Mouse (Mus musculus): ENCODE results near the gene Gtf2ird1. TPM values are rescaled to one million over a fixed set of nuclear protein-coding genes. Genes with fewer than 3 reads are reported as not detected.
"Not testable (repeated sequence)": the region's sequence is repeated elsewhere in the genome, so short reads cannot be mapped to it uniquely, and the experiment has no call there.

Gtf2ird1 gene
- total and polyA plus RNA-seq, 3 experiments, result 12.8 to 39.0 (median 13.1) TPM

DNA sequence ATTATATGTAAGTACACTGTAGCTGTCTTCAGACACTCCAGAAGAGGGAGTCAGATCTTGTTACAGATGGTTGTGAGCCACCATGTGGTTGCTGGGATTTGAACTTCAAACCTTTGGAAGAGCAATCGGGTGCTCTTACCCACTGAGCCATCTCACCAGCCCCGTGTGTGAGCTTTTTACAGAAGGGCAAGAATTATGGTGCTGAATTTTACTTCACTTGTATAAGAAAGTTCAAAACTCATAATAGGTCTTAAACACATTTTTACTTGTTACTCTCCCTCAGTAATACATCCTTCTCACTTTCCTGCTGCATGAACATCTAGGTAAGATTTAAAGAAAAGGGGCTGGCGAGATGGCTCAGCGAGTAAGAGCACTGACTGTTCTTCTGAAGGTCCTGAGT is 101.1 kb downstream of the Gtf2ird1 start:
- in situ Hi-C loops (cut with MboI; ENCODE audit: low pct_ligation_motif_present, low pct_unique_long_range_greater_than_20kb, low sequenced_read_pairs), result loop anchor here (25.0 kb wide), 1 partner anchor 257 kb away; the partner anchor contains the start of gene Lat2
- H3K4me1 ChIP-seq (ENCODE audit: control insufficient read depth in 1 of 2, insufficient read depth in 2 of 2), result peaks cover 0 to 41% of the 10 kb centered on the region in 2 experiments; a peak in 2 of 4 replicates
- H3K36me3 ChIP-seq (replicated peaks in 1 of 2; ENCODE audit: control insufficient read depth in 1 of 2, insufficient read depth in 1 of 2, low read length in 1 of 2), result peaks cover 0 to 32% of the 10 kb centered on the region in 2 experiments
- H3K27ac ChIP-seq (ENCODE audit: insufficient read depth, low read depth); dilution Hi-C loops (cut with MboI; ENCODE audit: extremely low pct_ligation_motif_present, extremely low pct_unique_long_range_greater_than_20kb, low sequenced_read_pairs); DNase-seq (ENCODE audit: extremely low read depth); H3K4me3 ChIP-seq (replicated peaks in 1 of 3; ENCODE audit: low read depth in 2 of 3, low read length in 2 of 3, poor library complexity in 1 of 3); H3K79me2 ChIP-seq (replicated peaks; ENCODE audit: control insufficient read depth, extremely low read depth, insufficient read depth, poor library complexity, severe bottlenecking); H3K9ac ChIP-seq (ENCODE audit: insufficient read depth, low read depth); H3K27me3 ChIP-seq (replicated peaks); H3K9me3 ChIP-seq (replicated peaks; ENCODE audit: low read length); H3K4me2 ChIP-seq (ENCODE audit: insufficient read depth, low read depth, poor library complexity, severe bottlenecking): not testable (repeated sequence)
- peak; percentile 83 for TF ChIP-seq TBP (conservative IDR thresholded peaks at IDR 0.05; ENCODE audit: low read depth, low read length)

DNA sequence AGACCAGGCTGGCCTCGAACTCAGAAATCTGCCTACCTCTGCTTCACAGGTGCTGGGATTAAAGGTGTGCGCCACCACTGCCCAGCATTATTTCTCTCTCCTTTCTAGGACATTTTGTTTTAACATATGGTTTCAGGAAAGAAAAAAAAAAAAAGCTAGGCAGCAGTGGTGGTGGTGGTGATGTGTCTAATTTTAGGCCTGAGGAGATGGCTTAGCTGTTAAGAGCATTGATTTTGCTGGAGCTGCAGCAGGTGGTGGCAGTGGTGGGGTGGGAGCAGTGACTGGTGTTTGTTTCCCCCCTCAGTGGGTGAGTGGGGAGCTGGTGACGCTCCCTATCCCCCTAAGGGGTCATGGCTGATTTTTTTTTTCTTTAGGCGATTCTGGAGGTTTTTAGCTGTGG is 103.4 kb downstream of the Gtf2ird1 start:
- Histone ChIP-seq H3K27me3 (replicated peaks) (no peaks in the 10 kb centered on the region), H3K9me3 (replicated peaks; ENCODE audit: low read length) (no peaks in the 10 kb centered on the region), H3K4me1 (ENCODE audit: control insufficient read depth in 1 of 2, insufficient read depth in 2 of 2) (peaks cover 0 to 40% of the 10 kb centered on the region in 2 experiments; a peak in 2 of 4 replicates), H3K4me3 (replicated peaks in 1 of 3; ENCODE audit: low read depth in 2 of 3, low read length in 2 of 3, poor library complexity in 1 of 3) (no peak overlapping the region), H3K27ac (ENCODE audit: insufficient read depth, low read depth) (no peak overlapping the region), H3K79me2 (replicated peaks; ENCODE audit: control insufficient read depth, extremely low read depth, insufficient read depth, poor library complexity, severe bottlenecking) (no peaks in the 10 kb centered on the region), H3K4me2 (ENCODE audit: insufficient read depth, low read depth, poor library complexity, severe bottlenecking) (no peak overlapping the region), H3K36me3 (replicated peaks in 1 of 2; ENCODE audit: control insufficient read depth in 1 of 2, insufficient read depth in 1 of 2, low read length in 1 of 2) (peaks cover 0 to 12% of the 10 kb centered on the region in 2 experiments), H3K9ac (ENCODE audit: insufficient read depth, low read depth) (no peak overlapping the region)
- dilution Hi-C loops (cut with MboI; ENCODE audit: extremely low pct_ligation_motif_present, extremely low pct_unique_long_range_greater_than_20kb, low sequenced_read_pairs), result no loop called here
- TF ChIP-seq UBTF (IDR thresholded peaks at IDR 0.05; ENCODE audit: low read depth, low read length) (no peak), NELFE (IDR thresholded peaks at IDR 0.05; ENCODE audit: low read depth, low read length) (no peak), ETS1 (conservative IDR thresholded peaks at IDR 0.05; ENCODE audit: low read depth, low read length) (no peak), MEF2A (IDR thresholded peaks at IDR 0.05; ENCODE audit: borderline replicate concordance, low read depth, low read length) (no peak), CHD2 (IDR thresholded peaks at IDR 0.05; ENCODE audit: low read length) (no peak), MAX (IDR thresholded peaks at IDR 0.05; ENCODE audit: low read length) (no peak), GABPA (IDR thresholded peaks at IDR 0.05; ENCODE audit: insufficient replicate concordance, low read depth, low read length) (no peak), ZKSCAN1 (IDR thresholded peaks at IDR 0.05; ENCODE audit: borderline replicate concordance, low read depth, low read length) (no peak), MAFK (IDR thresholded peaks at IDR 0.05; ENCODE audit: insufficient replicate concordance, low read length) (no peak), MXI1 (IDR thresholded peaks at IDR 0.05; ENCODE audit: low read depth, low read length) (no peak), BHLHE40 (IDR thresholded peaks at IDR 0.05; ENCODE audit: low read depth, low read length) (no peak), JUND (conservative IDR thresholded peaks at IDR 0.05; ENCODE audit: low read depth, low read length) (no peak), RAD21 (IDR thresholded peaks at IDR 0.05; ENCODE audit: low read depth, low read length) (no peak), USF2 (conservative IDR thresholded peaks at IDR 0.05; ENCODE audit: low read depth, low read length) (no peak), TCF12 (IDR thresholded peaks at IDR 0.05; ENCODE audit: low read depth, low read length) (no peak), CTCF (conservative IDR thresholded peaks at IDR 0.05 in 1 of 2, IDR thresholded peaks at IDR 0.05 in 1 of 2; ENCODE audit: low read depth in 2 of 2, low read length in 2 of 2) (no peak)
- in situ Hi-C loops (cut with MboI; ENCODE audit: low pct_ligation_motif_present, low pct_unique_long_range_greater_than_20kb, low sequenced_read_pairs), result loop anchor here (25.0 kb wide), 1 partner anchor 259 kb away; the partner anchor contains the start of gene Lat2
- DNase-seq (ENCODE audit: extremely low read depth), result no peak

All from CH12.LX (cell line).